Mouse (Mus musculus) G1E (cell line): ENCODE data around the gene Klf11.

Source experiments
- CTCF ChIP-seq: IDR thresholded peaks from 2 replicates; pipeline ENCODE4 v1.5.1; 2012; ENCODE audit warnings: low read depth, low read length, inconsistent platforms, mixed read lengths
- GATA1 ChIP-seq: IDR thresholded peaks from 2 replicates; pipeline ENCODE4 v1.6.1; 2012; ENCODE audit warnings: borderline replicate concordance, low read length, inconsistent platforms, mixed read lengths
- GATA2 ChIP-seq: IDR thresholded peaks from 2 replicates; pipeline ENCODE4 v1.6.1; 2012; ENCODE audit warnings: low read depth, low read length, inconsistent platforms, borderline replicate concordance
- POLR2AphosphoS5 ChIP-seq: IDR thresholded peaks from 2 replicates; pipeline ENCODE4 v1.6.1; 2012; ENCODE audit warnings: low read depth, low read length, inconsistent platforms; ENCODE audit not compliant: insufficient replicate concordance
- TAL1 ChIP-seq: conservative IDR thresholded peaks from 2 replicates; pipeline ENCODE4 v1.6.1; 2012; ENCODE audit warnings: low read depth, low read length, inconsistent platforms, mixed read lengths

DNA sequence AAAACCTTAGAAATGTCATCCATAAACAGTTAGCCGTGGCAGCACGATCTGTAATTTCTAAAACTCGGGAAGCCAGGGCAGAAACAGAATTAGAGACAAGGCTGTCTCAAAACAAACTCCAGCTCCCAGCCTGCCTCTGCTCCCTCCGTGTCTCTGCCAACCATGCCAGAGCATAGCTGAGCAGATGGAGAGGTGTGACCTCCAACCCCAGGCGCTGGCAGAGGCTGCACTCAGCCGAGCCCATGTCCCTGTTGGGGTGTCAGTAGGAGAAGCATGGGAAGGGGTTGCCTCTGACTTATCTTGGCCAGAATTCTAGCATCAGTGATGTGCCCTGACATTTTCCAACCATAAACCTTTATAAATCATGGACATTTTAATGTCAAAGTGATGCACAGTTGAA, 38.5 kb upstream of the Klf11 start:
- TF ChIP-seq CTCF: no peak
- no peak for TF ChIP-seq GATA1
- TF ChIP-seq POLR2AphosphoS5: no peak
- no peak for TF ChIP-seq TAL1
- TF ChIP-seq GATA2: no peak
